Mouse (Mus musculus) embryo, embryonic 11 days (tissue): ENCODE measurements at regions not wholly inside any gene's neighbourhood (a gene's known extent, or its start where the extent isn't known, plus 50 kb on each side); places are given as distances from the start of the nearest gene placed in this dataset.
A peak's percentile ranks its signal among the peaks of the same experiment; 100 is the strongest.

Experiments
- DNase-seq: peaks from one replicate; pipeline ENCODE4 v3.0.0-alpha.2; 2015

DNA sequence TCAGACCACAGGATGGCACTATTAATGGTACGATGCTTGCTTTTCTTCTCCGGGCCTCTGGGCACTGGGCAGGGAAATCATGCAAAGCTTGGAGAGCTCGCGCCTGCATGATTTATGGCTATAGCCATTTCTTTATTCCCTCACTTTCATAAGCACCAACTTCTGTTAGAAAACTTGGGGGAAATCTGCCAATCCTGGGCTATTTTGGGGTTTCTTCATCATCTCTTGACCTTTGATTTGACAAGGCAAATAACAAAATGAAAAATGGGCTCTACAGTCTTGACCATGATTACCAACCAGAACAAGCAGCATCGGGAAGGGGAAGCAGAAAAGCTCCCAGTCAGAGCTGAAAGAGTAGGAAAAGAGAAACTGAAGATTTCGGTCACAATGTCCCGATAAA, 57.1 kb upstream of the Fbxl4 start:
- DNase-seq: no peak

- DNase-seq: peak; percentile 44
These were observed 56.0 kb upstream of the Fbxl4 start for GRCm38 (mm10) chr4:22301148-22301942.

GRCm38 (mm10) chr4:22301943-22302215, 55.5 kb upstream of the Fbxl4 start:
- DNase-seq: peak; percentile 13

DNA sequence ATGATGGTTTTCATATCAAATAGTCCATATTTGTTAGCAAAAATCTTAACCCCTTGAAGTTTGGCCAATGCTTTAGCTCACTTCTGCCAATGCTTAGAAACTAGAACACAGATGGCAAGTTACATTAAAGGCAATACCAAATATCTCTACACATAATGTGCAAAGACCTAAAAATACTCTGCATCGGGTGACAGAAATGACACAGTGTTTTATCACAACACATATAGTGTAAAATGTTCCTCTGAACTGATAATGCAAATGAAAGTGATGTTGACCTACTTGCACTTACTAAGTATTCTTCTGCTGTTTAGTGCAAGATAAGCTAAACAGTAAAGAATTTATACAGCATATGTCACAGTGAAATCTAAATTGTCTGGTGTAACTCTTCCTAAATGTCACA, 55.1 kb upstream of the Fbxl4 start:
- no peak for DNase-seq
